Mouse (Mus musculus): Measurements from ENCODE around the gene Ssrp1.

The Ssrp1 gene

GRCm38 (mm10) chr2:85038336-85038735 is 1.3 kb downstream of the Ssrp1 start:
- no peak for DNase-seq

DNA sequence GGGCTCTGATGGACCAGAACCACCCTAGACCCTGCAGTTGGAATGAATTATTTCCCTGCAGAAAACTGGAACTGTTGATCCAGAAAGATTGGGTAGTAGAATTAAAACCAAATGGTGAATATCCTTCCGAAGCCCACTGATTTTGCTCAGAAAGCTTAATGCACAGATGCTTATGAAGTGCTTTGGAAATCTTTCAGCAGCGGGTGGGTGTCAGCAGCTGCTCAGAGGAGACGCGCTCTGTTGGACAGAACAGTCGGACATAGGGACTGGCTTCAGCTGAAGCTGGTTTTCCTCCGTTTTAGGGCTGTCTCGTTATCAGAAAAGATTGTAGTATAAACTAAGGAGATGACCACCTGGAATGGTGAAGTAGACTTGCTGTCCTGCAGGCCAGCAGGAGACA is 6.6 kb downstream of the Ssrp1 start:
- no peak for DNase-seq

- no peak for DNase-seq
Measured at GRCm38 (mm10) chr2:85046222-85046621, 9.2 kb downstream of the Ssrp1 start.

GRCm38 (mm10) chr2:85047081-85047480 is 10.0 kb downstream of the Ssrp1 start:
- DNase-seq, result no peak

DNA sequence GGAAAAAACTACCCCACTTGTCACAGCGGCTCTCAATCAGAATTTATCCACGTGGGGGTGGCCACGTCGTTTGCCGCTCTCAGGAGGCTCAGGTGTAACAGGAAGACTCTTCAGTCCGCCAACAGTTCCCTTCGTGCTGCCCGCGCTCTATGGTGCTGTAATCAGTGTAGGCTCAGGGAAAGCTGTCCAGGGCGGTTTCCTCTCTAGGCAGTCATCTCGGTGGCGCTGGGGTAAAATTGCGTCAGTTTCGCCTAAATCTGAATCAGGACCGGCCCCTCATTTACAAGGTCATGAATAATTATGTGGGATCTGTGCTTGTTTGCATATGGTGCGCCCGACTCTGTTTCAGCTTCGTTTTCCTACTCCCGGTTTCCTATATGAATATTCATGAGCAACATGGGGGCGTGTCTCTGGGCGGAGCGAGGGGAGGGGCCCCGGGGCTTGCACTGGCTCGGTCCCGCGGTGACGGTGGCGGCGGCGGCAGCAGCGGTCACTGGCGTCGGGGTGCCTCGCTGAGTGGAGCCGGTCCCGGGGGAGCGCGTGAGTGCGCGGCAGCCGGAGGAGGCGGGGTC is 10.6 kb downstream of the Ssrp1 start, which contains the start of gene Tnks1bp1:
Tnks1bp1 (plus strand) TSS at position 427 of the 572 bp plus-strand sequence.
- DNase-seq, result peak; percentile 98

- peak; percentile 86 for DNase-seq
Measured at GRCm38 (mm10) chr2:85048168-85048751, 11.2 kb downstream of the Ssrp1 start.

DNA sequence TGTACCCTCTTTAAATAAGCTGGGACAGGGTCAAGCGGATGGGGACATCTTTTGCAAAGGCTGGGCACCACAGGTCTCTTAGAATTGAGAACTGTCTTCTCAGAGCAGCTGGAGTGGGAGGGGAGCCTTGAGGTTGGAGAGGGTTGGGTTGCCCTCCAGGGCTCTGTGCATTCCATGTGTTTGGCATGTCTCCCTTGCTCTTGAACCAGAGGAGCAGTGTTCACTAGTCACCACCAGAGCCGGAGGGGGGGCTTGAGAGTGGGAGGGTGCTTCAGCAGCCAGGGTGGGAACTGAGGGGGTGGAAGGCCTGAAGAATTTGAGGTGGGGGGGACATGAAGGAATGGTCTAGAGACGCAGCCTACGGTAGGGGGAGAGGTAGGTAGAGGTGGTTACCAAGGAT is 12.2 kb downstream of the Ssrp1 start:
- DNase-seq, result no peak

DNA sequence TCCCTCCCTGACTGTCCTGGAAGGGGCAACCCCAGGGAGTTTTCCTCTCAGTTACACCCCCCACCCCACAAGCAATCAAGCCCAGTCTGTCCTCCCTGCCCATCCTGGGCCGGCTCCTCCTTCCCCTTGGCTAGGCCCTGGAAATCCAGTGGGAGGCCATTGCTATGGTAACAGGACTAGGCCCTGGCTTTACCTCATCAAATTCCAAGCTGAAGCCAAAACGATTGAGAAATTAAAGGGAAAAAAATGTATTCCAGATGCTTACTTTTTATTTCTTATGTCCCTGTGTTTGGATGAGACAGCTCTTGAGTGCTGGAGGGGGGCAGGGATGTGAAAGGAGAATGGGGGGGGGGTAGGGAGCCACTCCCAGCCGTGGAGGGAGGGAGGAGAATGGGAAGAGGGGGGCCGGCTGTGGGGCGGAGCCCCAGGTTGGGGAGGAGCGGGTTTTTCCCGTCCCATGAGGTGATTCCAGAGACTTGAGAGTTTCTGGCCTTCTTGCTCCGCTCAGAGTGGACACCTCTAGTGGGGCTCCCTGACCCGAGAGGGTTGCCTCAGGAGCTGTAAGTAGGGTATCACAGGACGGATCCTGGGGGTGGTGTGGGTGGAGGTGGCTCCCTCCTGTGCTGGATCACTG is 13.1 kb downstream of the Ssrp1 start:
- DNase-seq, result peak; percentile 78

- DNase-seq, result peak; percentile 67
Measured at GRCm38 (mm10) chr2:85050746-85051145, 13.7 kb downstream of the Ssrp1 start.

DNA sequence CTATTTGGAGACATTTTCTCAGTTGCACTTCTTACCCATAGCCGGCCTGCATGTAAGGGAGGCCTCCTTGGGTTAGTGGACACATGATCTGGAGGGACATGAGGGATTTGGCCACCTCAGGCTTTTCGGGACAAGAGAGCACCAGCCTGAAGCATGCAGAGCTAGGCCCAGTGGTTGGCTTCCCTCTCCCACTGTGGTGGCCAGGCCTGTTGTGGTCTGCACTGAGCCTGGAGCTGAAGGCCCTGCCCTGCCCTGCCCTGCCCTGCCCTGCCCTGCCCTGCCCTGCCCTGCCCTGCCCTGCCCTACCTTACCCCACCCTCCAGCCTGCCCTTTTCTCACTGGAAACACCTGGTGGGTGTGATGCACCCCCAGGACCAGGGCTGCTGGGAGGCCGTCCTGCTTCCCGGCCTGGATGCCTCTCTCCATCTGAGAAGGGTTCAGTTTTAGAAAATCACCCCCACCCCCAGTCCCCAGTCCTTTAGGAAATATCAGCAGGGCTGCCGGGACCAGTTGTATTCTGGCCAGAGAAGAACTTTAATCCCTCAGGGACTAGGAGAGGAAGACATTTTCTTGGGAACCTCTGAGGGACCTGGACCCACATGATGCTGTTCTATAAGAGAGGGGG is 16.3 kb downstream of the Ssrp1 start:
- no peak for DNase-seq

DNA sequence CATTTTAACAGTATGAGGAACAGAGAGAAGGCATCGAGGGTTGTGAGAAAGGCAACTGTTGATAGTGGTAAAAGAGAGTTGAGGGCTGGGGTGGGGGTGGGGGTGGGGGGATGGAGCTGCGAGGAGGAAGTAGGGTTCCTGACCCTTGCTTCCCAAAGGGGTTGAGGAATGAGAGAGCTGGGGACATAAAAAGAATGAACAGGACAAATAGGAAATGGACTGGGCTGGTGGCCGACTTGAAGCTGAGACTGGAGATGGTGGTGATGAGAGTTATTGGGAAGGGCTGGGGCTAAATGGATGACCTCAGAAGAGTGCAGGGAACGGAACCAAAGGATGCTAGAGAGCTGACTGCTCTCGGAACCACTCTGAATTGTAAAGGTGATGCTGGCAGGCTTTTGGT is 19.7 kb downstream of the Ssrp1 start:
- peak; percentile 63 for DNase-seq

GRCm38 (mm10) chr2:85059677-85060076 is 22.6 kb downstream of the Ssrp1 start:
- no peak for DNase-seq

- peak; percentile 78 for DNase-seq
Measured at GRCm38 (mm10) chr2:85060591-85061060, 23.6 kb downstream of the Ssrp1 start.

DNA sequence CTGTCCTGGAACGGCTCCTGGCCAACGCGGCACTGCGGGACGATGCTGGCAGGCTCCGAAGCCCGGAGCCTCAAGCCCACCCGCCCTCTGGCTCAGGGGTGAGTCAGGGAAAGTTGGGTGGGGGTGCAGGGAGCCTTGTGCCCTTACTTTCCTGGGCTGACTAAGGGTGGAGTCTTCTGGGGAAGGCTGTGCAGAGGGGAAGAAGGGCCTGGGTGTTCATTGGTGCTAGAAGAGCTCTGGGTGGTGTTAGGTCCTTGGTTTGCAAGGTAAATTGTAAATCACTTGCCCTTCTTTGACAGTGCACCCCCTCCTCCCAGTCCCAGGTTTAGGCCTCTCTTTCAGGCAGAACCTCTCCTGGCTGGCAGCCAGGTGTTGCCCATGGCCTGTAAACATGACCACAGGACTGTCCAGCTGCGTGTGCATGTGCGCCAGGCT is 24.1 kb downstream of the Ssrp1 start:
- peak; percentile 70 for DNase-seq

DNA sequence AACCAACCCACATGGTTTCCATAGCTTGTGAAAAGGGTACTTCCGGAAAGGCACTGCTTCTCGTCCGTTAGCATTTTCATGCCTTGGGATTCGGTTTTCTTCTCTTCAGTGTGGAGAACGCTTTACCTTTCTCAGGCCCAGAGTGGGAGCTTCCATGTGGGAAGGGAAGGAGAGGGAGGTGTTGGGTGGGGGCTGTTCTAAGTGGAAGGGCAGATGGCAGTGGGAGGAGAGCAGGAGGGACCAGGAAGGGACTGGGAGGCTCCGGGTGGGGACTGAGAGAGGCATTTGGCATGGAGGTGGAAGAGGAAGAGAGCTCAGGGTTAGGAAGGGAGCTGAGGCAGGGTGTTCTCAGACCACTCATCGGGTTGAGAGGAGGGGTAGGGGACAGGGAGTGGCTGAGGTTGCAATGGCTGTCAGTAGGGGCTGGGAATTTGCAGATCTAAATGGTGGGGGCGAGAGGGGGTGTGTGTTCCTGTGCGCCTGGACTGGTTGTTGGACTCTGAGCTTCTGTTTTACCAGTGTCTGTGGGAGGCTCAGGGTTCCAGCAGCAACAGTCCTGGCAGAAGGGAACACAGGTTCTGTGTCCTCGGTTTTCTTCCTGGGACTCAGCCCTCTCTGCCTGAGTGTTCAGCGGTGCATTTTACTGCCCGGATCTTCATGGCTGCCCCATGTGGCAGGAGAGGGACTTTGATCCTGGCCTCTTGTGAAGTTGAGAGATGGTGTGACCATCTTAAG is 28.3 kb downstream of the Ssrp1 start:
- no peak for DNase-seq

DNA sequence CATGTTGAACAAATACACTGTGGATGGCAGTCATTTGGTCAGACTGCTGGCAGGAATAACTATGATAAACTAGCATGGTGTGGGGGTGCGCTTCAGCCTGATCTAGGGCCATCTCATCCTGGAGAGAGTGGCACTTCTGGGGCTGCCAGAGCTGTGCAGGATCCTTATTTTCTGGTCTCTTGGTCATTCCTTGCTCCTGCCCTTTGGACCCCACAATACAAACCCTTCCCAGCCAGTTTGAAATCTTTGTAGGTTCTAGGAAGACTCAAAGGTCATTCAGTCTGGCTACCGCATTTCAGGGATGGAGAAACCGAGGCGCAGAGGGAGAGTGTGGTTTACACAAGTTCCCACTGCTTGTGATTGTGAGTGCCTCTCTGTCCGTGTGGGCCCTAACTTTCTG is 29.9 kb downstream of the Ssrp1 start:
- DNase-seq, result no peak

DNA sequence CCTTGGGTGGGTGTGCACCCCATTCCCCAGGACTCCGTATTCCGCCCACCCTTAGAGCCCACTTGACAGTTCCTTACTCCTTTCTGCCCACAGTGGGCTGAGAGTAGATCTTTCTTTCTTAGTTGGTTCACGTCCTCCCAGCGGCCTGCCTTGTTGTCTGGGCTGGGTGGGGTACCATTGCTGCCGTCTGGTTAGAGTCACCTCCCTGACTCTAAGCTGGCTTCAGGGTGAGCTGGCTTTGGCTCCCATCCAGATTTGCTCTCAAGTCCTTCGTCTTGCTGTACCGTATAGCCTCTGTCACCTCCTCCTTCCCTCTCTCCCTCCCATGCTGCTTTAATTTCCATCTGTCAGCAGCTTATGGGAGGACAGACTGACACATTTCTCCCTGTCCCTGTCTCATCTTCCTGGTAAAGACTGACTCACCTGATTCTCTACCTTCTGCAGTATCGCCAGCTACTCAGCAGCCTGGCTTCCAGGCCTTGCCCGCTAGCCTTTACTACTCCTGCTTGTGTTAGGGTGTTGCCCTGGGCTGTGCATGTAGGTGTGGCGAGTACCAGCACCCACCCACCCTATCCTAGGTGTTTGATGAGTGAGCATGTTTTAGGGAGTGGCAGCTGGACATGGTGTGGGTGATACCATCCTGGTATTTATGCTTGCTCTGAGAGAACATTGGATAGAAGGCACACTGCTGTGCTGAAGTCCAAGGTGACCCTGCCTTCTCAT is 31.0 kb downstream of the Ssrp1 start:
- DNase-seq, result no peak

DNA sequence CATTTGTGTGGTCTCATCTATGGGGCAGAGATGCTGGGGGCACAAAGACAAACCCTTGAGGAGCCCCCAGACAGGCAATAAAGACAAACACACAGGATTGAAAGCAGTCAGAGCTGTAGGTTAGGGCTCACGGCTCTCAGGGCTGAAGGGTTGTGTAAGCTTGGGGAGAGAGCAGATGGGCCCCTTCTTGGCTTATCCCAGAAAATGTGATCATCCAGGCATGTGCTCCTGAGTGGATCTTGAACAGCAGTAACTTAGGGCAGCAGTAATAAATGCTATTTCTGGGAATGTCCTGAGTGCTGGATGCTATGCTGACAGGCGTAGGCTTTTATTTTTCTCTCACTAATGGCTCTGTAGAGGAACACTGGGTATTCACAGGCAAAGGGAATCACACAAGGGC is 31.6 kb downstream of the Ssrp1 start:
- no peak for DNase-seq

DNA sequence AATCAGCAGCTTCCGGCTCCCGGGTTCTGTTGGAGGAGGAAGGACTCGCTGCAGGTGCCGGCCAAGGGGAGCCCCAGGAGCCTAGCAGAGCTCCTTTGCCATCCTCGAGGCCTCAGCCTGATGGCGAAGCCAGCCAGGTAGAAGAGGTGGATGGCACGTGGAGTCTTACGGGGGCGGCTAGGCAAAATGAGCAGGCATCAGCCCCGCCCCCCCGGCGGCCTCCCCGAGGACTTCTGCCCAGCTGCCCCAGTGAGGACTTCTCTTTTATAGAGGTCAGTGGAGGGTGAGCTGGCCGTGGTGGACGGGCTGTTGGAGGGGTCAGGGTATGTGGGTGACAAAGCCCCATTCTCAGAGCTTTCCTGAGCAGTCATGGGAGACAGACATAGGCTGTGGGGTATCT is 33.1 kb downstream of the Ssrp1 start:
- DNase-seq, result no peak

DNA sequence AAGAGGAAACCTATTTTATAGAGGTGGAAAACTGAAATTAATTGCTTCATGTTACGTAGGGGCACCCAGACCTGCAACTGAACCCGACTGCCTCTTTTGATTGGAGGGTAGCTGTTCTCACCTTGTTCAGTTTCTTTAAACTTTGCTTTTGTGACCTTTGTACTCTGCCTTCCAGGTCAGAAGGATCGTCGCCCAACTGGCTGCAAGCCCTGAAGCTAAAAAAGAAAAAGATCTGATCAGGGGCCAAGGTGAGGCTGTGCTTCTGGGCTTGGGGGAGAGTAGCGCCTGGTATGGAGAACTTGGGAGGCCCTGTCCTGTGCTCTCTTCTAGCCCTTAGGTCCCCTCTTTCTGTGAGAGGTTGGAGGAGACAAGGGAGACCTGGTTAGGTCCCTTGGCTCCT is 34.9 kb downstream of the Ssrp1 start:
- no peak for DNase-seq

GRCm38 (mm10) chr2:85073751-85074150 is 36.7 kb downstream of the Ssrp1 start:
- no peak for DNase-seq

All from kidney, postnatal 10 days (tissue).